Mouse (Mus musculus) stomach, embryonic 14.5 days (tissue): ENCODE results near the gene Gm8265. TPM values are rescaled to one million over a fixed set of nuclear protein-coding genes. Genes with fewer than 3 reads are reported as not detected.
"Not testable (repeated sequence)": the region's sequence is repeated elsewhere in the genome, so short reads cannot be mapped to it uniquely, and the experiment has no call there.

Experiments used
- ATAC-seq: fragments of 200-750 bp; cut with Nextera tagmentation; 2 replicates; pipeline ENCODE4 v1.8.0; 2017; ENCODE audit warnings: low read depth, moderate TSS enrichment; ENCODE audit not compliant: insufficient number of reproducible peaks, insufficient read depth, low FRiP score
- H3K27ac ChIP-seq: fragments of 300-500 bp; sonication (generic); 2 replicates; pipeline ENCODE4 v1.5.1; 2014; ENCODE audit warnings: mild to moderate bottlenecking, low read length, moderate library complexity, mixed read lengths
- H3K27me3 ChIP-seq: fragments of 300-500 bp; sonication (generic); 2 replicates; pipeline ENCODE4 v1.6.1; 2014; ENCODE audit warnings: low read length, control low read depth, mixed read lengths; ENCODE audit not compliant: control insufficient read depth, insufficient read depth
- H3K36me3 ChIP-seq: fragments of 300-500 bp; sonication (generic); 2 replicates; pipeline ENCODE4 v1.6.1; 2014; ENCODE audit warnings: mild to moderate bottlenecking, control low read depth, low read length, moderate library complexity, mixed read lengths; ENCODE audit not compliant: control insufficient read depth, insufficient read depth
- H3K4me1 ChIP-seq: fragments of 300-500 bp; sonication (generic); 2 replicates; pipeline ENCODE4 v1.6.1; 2014; ENCODE audit warnings: low read length, control low read depth, mixed read lengths; ENCODE audit not compliant: control insufficient read depth, insufficient read depth
- H3K4me2 ChIP-seq: fragments of 300-500 bp; sonication (generic); replicated peaks from 2 replicates; pipeline ENCODE4 v1.6.1; 2014; ENCODE audit warnings: low read depth, low read length, control low read depth
- H3K4me3 ChIP-seq: fragments of 300-500 bp; sonication (generic); 2 replicates; pipeline ENCODE4 v1.5.1; 2014; ENCODE audit warnings: low read depth, low read length, control low read depth
- H3K9ac ChIP-seq: fragments of 300-500 bp; sonication (generic); replicated peaks from 2 replicates; pipeline ENCODE4 v1.6.1; 2014; ENCODE audit warnings: low read depth, mild to moderate bottlenecking, control low read depth, low read length, moderate library complexity, mixed read lengths
- H3K9me3 ChIP-seq: fragments of 300-500 bp; sonication (generic); 2 replicates; pipeline ENCODE4 v1.6.1; 2016; ENCODE audit warnings: low read depth, low read length, control low read depth; ENCODE audit not compliant: control insufficient read depth
- WGBS: fragments of 180-500 bp; shearing (Covaris S2); extraction: QIAGEN DNeasy Blood & Tissue Kit; methylation state at CpG from one replicate; pipeline ENCODE4 v1.1.7; 2014; 5-methylcytosine and 5-hydroxymethylcytosine counted together
- polyA plus RNA-seq: library from polyadenylated mRNA; unstranded; fragments of >200 nt; fragmentation: Nextera tagmentation; extraction: Ambion mirVana; gene quantifications from 2 replicates; pipeline ENCODE4 v1.2.1, GENCODE M21; 2014

The Gm8265 gene
- polyA plus RNA-seq = not detected in 2 replicates

DNA sequence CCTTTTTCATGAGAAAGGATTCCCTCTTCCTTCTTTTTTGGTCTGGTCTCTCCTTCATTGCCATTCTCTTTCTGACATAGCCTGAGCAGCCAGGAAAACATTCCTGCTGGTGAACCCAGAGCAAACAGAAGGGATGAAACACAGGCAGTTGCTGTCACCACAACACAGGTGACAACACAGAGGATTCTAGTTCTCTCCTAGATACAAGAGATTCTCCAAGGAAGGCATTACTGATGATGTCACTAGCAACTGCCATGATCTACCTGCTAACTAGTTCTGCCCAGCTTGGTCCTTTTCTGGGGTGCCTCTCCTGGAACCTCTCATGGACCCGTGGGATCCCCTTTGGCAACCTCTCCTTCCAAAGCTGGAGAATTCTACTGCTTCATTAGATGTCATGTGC, at the start of gene Gm8265:
Gene Gm8265 (minus strand): TSS at position 101 of the 400 bp plus-strand sequence.
- H3K4me3 ChIP-seq, H3K4me1 ChIP-seq, H3K9ac ChIP-seq, H3K27me3 ChIP-seq, H3K4me2 ChIP-seq, H3K36me3 ChIP-seq, H3K27ac ChIP-seq, H3K9me3 ChIP-seq, ATAC-seq: not testable (repeated sequence)
- WGBS = no CpG with 5 or more reads among the region's 1 CpGs

Other genes starting within 250 kb of the Gm8265 start
- gene Gm3500, start 244.0 kb downstream of the Gm8265 start, polyA plus RNA-seq = not detected in 2 replicates
- gene Gm3194, start 177.6 kb downstream of the Gm8265 start, polyA plus RNA-seq = 2.1 TPM in 1 of 2 replicates, not detected in the other
- gene Gm8246, start 155.2 kb downstream of the Gm8265 start, polyA plus RNA-seq = not detected in 2 replicates
- not detected in 2 replicates for gene Gm3187, start 148.8 kb downstream of the Gm8265 start, polyA plus RNA-seq
- gene Gm3488, start 131.4 kb downstream of the Gm8265 start, polyA plus RNA-seq = 0.73 and 1.0 TPM in 2 replicates
- not detected in 2 replicates for gene Gm3532, start 94.5 kb downstream of the Gm8265 start, polyA plus RNA-seq
- not detected in 2 replicates for gene Gm9603, start 54.4 kb upstream of the Gm8265 start, polyA plus RNA-seq
- gene Gm3373, start 108.5 kb upstream of the Gm8265 start, polyA plus RNA-seq = 1.1 TPM in 1 of 2 replicates, not detected in the other
- 2.1 and 3.5 TPM in 2 replicates for gene Gm3383, start 175.0 kb upstream of the Gm8265 start, polyA plus RNA-seq
- gene Gm3424, start 197.3 kb upstream of the Gm8265 start, polyA plus RNA-seq = not detected in 2 replicates
- 0.67 and 0.95 TPM in 2 replicates for gene Gm8237, start 247.4 kb upstream of the Gm8265 start, polyA plus RNA-seq